Mouse (Mus musculus) liver, embryonic 16.5 days (tissue): ENCODE results near the gene Msantd1. TPM values are rescaled to one million over a fixed set of nuclear protein-coding genes. Genes with fewer than 3 reads are reported as not detected.

ENCODE experiments used
- ATAC-seq: fragments of 200-750 bp; cut with Nextera tagmentation; 2 replicates; pipeline ENCODE4 v1.8.0; 2017; ENCODE audit warnings: low read depth, mild to moderate bottlenecking, moderate number of reproducible peaks, moderate library complexity
- H3K27ac ChIP-seq: fragments of 300-500 bp; sonication (generic); 2 replicates; pipeline ENCODE4 v1.5.1; 2014; ENCODE audit warnings: mild to moderate bottlenecking, low read length
- H3K27me3 ChIP-seq: fragments of 300-500 bp; sonication (generic); 2 replicates; pipeline ENCODE4 v1.6.1; 2014; ENCODE audit warnings: low read depth, low read length, mixed read lengths; ENCODE audit not compliant: control insufficient read depth, insufficient read depth
- H3K36me3 ChIP-seq: fragments of 300-500 bp; sonication (generic); 2 replicates; pipeline ENCODE4 v1.6.1; 2014; ENCODE audit warnings: mild to moderate bottlenecking; ENCODE audit not compliant: control insufficient read depth, insufficient read depth
- H3K4me1 ChIP-seq: fragments of 300-500 bp; sonication (generic); 2 replicates; pipeline ENCODE4 v1.6.1; 2014; ENCODE audit warnings: low read depth, low read length, mixed read lengths; ENCODE audit not compliant: control insufficient read depth
- H3K4me2 ChIP-seq: fragments of 300-500 bp; sonication (generic); 2 replicates; pipeline ENCODE4 v1.6.1; 2014; ENCODE audit warnings: low read depth, low read length, mixed read lengths
- H3K4me3 ChIP-seq: fragments of 300-500 bp; sonication (generic); 2 replicates; pipeline ENCODE4 v1.5.1; 2014; ENCODE audit warnings: low read depth, mild to moderate bottlenecking, low read length
- H3K9ac ChIP-seq: fragments of 300-500 bp; sonication (generic); 2 replicates; pipeline ENCODE4 v1.6.1; 2014; ENCODE audit warnings: low read depth, low read length
- H3K9me3 ChIP-seq: fragments of 300-500 bp; sonication (generic); replicated peaks from 2 replicates; pipeline ENCODE4 v1.6.1; 2016; ENCODE audit warnings: low read length; ENCODE audit not compliant: control insufficient read depth
- WGBS: fragments of 180-500 bp; shearing (Covaris S2); extraction: QIAGEN DNeasy Blood & Tissue Kit; methylation state at CpG from one replicate; pipeline ENCODE4 v1.1.7; 2014; ENCODE audit not compliant: insufficient replicate concordance; 5-methylcytosine and 5-hydroxymethylcytosine counted together
- polyA plus RNA-seq: library from polyadenylated mRNA; unstranded; fragments of >200 nt; fragmentation: Nextera tagmentation; extraction: Ambion mirVana; gene quantifications from 2 replicates; pipeline ENCODE4 v1.2.1, GENCODE M21; 2015

Msantd1 gene
- polyA plus RNA-seq, 1 experiment from 2014 or later: 0.37 TPM

- peaks cover 38% of the 10 kb centered on the region for H3K36me3 ChIP-seq
- no peak overlapping the region for H3K9ac ChIP-seq
- no peak overlapping the region for H3K4me2 ChIP-seq
- no peaks in the 10 kb centered on the region; the same call in 1 of the 2 replicates for H3K4me1 ChIP-seq
- H3K4me3 ChIP-seq: no peak overlapping the region
- H3K9me3 ChIP-seq: no peaks in the 10 kb centered on the region
- ATAC-seq: no peak
- H3K27me3 ChIP-seq: no peaks in the 10 kb centered on the region
- H3K27ac ChIP-seq: no peak overlapping the region
Observed at GRCm38 (mm10) chr5:34902371-34902770, 5.4 kb upstream of the Msantd1 start.

- H3K9me3 ChIP-seq: no peaks in the 10 kb centered on the region
- ATAC-seq: no peak
- WGBS: 88% methylated on average over 5 of the region's 5 CpGs
- H3K9ac ChIP-seq: no peak overlapping the region
- no peak overlapping the region for H3K27ac ChIP-seq
- no peaks in the 10 kb centered on the region for H3K4me1 ChIP-seq
- no peak overlapping the region for H3K4me2 ChIP-seq
- H3K4me3 ChIP-seq: no peak overlapping the region
- no peaks in the 10 kb centered on the region for H3K27me3 ChIP-seq
- H3K36me3 ChIP-seq: peaks cover 35% of the 10 kb centered on the region
Observed at GRCm38 (mm10) chr5:34902811-34903385, 4.9 kb upstream of the Msantd1 start.

- no peak overlapping the region for H3K9ac ChIP-seq
- no peak overlapping the region for H3K4me2 ChIP-seq
- no peaks in the 10 kb centered on the region for H3K9me3 ChIP-seq
- ATAC-seq: no peak
- H3K4me1 ChIP-seq: peaks cover 8% of the 10 kb centered on the region
- no peak overlapping the region for H3K4me3 ChIP-seq
- H3K27ac ChIP-seq: no peak overlapping the region
- H3K36me3 ChIP-seq: peaks cover 32% of the 10 kb centered on the region
- H3K27me3 ChIP-seq: no peaks in the 10 kb centered on the region
Observed at GRCm38 (mm10) chr5:34904412-34904811, 3.4 kb upstream of the Msantd1 start.

DNA sequence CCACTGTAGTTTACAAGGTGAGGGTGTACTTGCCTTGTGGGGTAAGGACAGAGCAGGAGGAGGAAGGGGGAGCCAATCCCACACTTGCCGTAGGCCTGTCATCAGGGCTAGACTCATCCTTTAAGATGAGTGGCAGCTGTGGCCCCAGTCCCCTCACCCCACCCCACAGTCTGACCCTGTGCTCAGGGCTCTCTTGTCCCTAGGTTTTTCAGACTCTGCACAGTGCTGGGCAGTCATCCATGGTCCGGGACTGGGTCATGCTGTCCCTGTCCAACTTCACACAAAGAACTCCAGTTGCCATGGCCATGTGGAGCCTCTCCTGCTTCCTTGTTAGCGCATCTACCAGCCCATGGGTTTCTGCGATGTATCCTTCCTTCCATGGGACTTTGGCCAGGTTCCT, 582 bp upstream of the Msantd1 start:
- no peak for ATAC-seq
- H3K4me1 ChIP-seq: peaks cover 29% of the 10 kb centered on the region
- peaks cover 24% of the 10 kb centered on the region for H3K36me3 ChIP-seq
- H3K4me3 ChIP-seq: no peak overlapping the region
- 86% methylated on average over 4 of the region's 4 CpGs for WGBS
- H3K27me3 ChIP-seq: no peaks in the 10 kb centered on the region
- H3K4me2 ChIP-seq: no peak overlapping the region
- no peak overlapping the region for H3K27ac ChIP-seq
- no peak overlapping the region for H3K9ac ChIP-seq
- no peaks in the 10 kb centered on the region for H3K9me3 ChIP-seq

- Histone ChIP-seq H3K27ac (peak overlapping the region; percentile 91), H3K27me3 (no peaks in the 10 kb centered on the region), H3K4me1 (peaks cover 29% of the 10 kb centered on the region), H3K9me3 (no peaks in the 10 kb centered on the region), H3K9ac (no peak overlapping the region; the same call in 1 of the 2 replicates), H3K4me3 (no peak overlapping the region), H3K36me3 (peaks cover 21% of the 10 kb centered on the region), H3K4me2 (no peak overlapping the region)
- no peak for ATAC-seq
- WGBS: 73% methylated on average over 9 of the region's 9 CpGs
Observed at GRCm38 (mm10) chr5:34908726-34909633, 1.2 kb downstream of the Msantd1 start.

DNA sequence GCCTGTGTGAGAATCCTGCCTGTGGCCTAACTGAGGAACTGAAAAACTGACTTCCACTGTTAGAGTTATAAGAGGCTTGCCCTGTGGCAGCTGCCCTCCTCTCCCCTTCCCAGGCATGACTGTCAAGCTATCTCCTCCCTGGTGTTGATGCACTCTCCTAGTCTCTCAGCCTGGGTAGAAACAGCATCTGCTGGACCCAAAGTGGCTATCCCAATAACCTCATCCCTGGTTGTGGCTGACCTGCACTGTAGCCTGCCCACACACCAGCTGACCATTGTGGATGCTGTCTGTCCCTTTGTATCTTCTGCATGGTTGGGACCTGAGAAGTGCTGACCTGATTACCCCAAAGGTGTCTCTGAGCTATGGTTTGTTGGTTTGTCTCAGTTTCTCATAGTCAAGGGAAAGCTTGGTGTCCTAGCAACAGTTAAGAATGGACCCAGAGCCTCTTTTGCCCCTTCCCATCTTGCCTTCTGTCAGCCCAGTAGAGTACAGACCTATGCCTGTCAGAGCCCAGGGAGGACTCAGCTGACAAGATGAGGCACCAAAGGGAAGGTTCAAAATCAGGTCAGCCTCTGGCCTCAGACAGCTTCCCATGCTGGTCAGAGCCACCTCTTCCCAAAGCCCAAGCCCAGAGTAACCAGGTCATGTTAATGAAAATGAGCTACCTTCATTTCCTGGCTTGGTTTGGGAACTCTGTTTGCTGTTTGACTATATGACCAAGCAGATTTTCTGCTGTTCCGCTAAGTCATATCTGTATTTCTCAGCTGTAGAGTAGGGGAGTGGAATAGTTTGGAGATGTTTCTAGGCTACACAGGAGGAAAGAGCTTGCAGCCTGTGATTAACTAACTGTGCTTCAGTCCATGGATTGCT, 2.1 kb downstream of the Msantd1 start:
- H3K27ac ChIP-seq: peak overlapping the region; percentile 91
- peak; percentile 85 for ATAC-seq
- peaks cover 15% of the 10 kb centered on the region for H3K36me3 ChIP-seq
- WGBS: 48% methylated on average over 1 of the region's 1 CpGs
- H3K27me3 ChIP-seq: no peaks in the 10 kb centered on the region
- peak overlapping the region; percentile 43 for H3K9ac ChIP-seq
- peak overlapping the region; percentile 18; the same call in 1 of the 2 replicates for H3K4me2 ChIP-seq
- no peaks in the 10 kb centered on the region for H3K9me3 ChIP-seq
- H3K4me3 ChIP-seq: no peak overlapping the region
- H3K4me1 ChIP-seq: peaks cover 29% of the 10 kb centered on the region

DNA sequence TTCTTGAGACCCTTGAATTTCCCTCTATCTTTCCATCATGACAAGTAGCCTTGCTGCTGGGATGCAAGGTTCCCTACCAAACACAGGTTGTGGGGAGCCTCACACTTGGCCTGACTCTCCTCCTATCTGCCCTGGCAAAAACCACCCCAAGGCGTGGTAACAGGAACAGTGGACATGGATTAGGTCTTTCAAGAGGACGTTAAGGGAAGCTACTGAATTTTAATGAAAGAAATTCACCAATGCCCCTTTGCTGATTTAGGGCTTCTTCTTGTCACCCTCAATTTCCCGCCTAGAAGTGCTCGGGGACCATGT, 2.6 kb downstream of the Msantd1 start:
- WGBS: 56% methylated on average over 4 of the region's 4 CpGs
- Histone ChIP-seq H3K4me3 (no peak overlapping the region), H3K9ac (no peak overlapping the region), H3K27me3 (no peaks in the 10 kb centered on the region), H3K36me3 (peaks cover 15% of the 10 kb centered on the region), H3K4me2 (peak overlapping the region; percentile 4; the same call in 1 of the 2 replicates), H3K27ac (peak overlapping the region; percentile 91), H3K4me1 (peaks cover 29% of the 10 kb centered on the region), H3K9me3 (no peaks in the 10 kb centered on the region)
- peak; percentile 35 for ATAC-seq

DNA sequence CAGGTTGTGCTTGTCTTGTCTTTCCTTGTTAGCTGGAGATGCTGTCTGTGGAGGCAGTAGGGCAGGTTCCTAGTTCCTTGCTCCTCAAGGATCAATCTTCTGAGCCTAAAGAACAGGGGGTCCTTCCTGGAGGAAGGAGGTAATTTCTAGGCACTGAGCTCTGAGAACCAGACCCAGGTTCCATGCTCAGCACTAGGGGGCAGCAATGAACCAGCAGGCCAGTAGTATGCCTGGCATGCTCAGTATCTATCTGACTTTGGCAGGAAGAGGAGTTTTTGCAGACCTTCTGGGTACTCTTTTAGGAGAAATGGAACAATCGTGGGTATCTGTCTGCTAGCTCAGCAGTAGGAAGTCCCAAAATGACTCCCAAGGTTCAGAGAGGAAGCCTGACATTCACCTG, 8.0 kb downstream of the Msantd1 start:
- peak; percentile 65 for ATAC-seq
- Histone ChIP-seq H3K4me1 (peaks cover 31% of the 10 kb centered on the region), H3K4me3 (no peak overlapping the region), H3K4me2 (no peak overlapping the region), H3K9ac (no peak overlapping the region), H3K27me3 (no peaks in the 10 kb centered on the region), H3K9me3 (no peaks in the 10 kb centered on the region), H3K27ac (no peak overlapping the region), H3K36me3 (no peaks in the 10 kb centered on the region)
- WGBS: 3% methylated on average over 1 of the region's 1 CpGs
